Mouse (Mus musculus) adrenal gland (tissue): ENCODE data around the gene Rab11b.
"Not testable (repeated sequence)": the region's sequence is repeated elsewhere in the genome, so short reads cannot be mapped to it uniquely, and the experiment has no call there.

ENCODE experiments used
- intact Hi-C: fragments of 180-260 bp; cut with DNase I; formaldehyde crosslinking; loops from one replicate; pipeline ENCODE4 v1.15.1; 2025

Rab11b gene

DNA sequence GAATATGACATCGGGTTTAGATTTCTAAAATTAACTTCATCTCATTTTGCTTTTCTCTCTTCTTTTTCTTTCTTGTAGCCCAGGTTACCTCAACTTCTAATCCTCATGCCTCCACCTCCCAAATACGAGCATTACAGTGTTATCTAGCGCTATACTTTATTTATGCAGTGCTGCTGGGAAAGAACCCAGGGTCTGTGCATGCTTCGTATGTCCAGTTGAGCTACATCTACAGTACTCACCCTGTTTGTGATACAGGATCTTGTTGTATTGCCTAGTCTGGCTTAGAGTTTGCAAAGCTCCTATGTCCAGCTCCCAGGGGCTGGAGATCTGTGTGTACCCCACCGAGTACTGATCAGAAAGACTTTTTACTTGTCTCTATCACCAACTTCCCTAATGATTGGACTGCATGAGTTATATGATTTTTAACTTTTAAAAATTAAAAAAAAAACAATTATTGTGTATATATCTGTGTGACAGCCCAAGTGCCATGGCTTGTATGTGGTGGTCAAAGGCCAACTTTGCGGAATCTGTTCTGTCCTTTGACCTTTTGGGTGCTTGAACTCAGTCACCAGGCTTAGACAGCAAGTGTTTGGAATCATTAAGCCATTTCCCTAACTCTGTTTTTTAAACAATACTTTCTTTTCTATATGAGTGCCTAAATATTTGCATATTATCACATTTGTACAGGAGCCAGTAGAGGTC is 13.7 kb upstream of the Rab11b start:
- intact Hi-C loops: no loop called here

DNA sequence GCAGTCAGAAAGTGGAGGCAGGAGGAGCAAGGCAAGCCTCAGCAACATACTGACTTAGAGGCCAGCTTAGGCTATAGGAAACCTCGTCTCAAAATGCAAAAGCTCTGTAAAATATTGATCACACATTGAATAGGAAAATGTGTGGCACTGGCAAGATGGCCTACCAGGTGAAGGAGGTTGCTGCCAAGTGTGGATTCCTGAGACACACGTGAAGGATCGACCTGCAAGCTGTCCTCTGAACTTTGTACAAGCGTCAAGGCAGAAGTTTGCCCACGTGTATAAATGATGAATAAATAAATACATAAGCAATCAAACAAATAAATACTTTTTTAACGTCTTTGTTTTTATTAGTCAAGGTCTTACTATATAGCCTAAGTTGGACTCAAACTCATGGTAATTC is 13.1 kb upstream of the Rab11b start:
- intact Hi-C loops: no loop called here

DNA sequence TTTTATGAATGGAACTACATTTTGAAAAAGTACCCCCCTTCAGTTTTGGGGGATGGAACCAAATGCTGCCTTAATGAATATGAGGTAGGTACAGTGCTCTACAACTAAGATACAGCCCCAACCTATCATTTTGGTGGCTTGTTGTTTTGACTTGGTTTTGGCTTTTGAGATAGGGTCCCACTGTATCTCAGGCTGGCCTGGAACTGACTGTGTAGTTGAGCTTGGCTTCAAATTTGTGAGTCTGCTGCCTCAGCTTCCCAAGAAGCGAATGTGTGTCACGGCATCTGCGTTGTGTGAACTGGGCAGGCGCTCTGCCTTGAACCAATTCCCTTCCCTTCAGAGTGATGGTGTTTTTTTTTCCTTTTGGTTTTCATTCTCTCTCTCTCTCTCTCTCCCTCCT is 11.3 kb upstream of the Rab11b start:
- intact Hi-C loops: no loop called here

DNA sequence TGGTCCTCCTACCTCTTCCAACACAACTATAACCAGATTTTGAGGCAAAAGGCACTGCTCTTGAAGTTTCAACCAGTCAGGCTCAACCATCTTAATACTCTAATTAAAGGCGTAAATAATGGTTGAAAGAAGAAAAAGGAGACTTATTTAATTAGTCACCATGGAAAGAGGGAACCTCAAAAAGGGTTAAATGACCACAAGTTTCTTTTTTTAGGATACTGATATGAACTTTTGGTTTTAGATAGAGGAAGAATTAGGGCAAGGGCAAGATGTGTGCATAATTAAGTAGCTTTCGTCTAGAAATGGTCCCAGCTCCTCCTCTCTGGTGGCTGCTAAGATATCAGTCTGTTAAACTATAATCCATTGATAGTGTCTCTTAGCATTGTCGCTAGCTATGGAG is 6.1 kb upstream of the Rab11b start:
- intact Hi-C loops: no loop called here

DNA sequence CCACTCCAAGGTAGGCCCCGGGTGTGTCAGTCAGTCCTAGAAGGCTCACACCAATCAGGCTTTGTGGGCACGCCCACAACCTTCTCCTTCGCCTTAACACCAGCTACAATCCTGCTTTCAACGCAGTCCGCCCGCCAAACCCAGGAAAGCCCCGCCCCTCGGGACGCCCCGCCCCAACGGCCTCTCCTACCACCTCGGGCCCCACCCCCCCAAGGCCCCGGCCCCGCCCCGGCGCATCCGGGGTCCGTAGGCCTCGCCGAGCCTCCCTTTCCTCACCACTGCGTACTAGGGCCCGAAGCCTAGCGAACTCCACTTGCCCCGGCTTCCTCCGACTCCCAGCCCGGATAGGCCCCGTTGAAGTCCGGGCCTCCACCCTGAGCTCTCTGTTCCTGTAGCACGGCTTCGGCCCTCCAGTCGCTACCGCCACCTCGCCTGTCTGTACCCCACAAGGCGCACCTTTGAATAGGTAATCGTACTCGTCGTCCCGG is 519 bp downstream of the Rab11b start:
- intact Hi-C loops: no loop called here

DNA sequence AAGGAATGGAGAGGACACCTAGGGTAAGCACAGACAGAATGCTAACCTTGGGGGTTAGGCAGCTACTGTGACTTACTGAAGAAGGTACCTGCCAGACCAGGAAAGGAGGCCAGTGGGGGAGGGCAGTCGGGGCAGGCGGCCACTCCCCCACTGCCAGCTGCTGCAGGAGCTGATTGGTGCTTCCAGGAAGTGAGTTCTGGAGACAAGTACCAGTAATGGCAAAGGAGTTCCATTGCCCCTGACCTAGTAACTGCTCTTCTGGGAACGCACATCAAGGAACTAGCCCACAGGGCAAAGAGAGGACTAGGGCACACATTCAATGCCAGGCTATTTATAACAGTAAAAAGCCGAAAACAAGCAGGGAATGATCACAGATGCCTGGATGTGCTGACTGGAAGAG is 3.1 kb downstream of the Rab11b start:
- intact Hi-C loops: no loop called here

DNA sequence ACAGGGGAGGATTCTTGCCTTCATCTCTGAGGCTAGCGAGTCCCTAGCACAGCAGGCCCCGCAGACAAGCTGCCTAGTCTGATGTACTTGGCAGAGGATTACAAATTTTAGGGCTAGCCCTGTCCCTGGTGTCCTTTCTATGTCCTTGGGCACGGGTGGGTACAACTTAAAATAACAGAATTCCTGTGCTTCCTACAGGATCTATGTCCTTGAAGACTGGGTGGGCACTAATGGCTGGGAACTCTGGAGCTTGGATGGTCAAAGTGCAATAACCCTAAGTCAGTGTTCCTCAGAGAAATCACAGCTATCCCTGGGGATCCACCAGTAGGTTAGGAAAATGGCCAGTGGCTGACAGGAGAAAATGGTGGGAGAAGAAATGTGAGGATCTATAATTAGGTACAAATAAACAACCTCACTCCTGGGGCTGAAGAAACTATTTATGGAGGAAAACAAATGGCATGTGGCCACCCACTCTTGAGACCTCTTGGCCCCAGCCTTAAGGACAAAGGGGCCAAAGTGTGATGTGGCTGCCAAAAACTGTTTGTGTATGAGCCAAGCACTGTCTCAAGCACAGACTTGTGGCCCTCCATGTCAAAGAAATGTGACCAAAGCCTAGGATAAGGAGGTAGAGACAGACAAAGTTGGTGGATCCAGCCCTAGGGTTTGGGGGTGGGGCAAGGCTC is 4.1 kb downstream of the Rab11b start:
- intact Hi-C loops: no loop called here

DNA sequence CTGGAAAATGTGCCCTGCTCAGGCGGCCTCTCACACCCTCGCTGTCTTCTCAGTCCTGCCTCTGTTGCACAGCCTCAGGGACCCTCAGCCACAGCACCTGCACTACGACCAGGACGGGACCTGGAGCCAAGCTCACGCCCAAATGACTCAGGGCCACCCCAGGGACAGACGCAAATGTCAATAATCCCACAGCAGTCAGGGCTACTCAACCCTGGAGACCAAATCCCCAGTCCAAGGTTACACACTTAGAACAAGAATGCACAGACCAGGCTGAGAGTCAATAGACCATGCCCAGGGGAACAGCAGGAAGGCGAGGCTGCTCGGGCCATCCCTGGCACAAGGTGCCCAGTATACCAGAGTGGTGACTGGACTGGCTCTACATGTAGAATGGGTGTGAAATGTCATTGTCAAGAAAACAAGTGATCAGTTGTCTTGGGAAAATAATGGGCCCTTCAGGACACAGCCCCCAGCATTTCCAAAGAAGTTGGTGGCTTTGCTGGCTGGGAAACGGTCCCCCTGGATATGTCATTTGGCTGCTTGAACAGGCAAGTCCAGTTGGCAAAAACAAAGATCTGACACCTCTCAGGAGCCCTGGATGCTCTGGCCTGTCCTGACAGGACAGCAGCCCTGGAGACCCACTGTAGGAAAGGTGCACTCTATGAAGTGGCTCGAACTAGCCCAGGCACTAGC is 4.8 kb downstream of the Rab11b start:
- intact Hi-C loops: no loop called here

DNA sequence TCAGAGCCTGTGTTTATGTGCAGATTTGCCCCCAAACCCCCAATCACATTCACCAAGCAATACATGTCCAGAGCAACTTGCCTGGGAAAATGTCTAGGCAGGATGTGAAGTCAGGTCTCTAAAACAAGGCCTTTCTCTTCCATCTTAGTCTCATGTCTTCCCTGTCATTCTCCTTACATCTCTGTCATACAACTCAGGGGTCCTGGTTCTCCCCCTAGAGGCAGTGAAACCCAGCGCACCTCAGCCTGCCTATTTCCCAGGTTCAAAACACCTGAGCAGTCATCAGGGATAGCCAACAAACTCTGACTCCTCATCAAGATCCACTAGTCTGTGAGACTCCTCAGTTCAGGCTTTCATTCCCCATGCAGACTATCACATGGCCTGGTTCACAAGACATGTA is 5.7 kb downstream of the Rab11b start:
- intact Hi-C loops: no loop called here

DNA sequence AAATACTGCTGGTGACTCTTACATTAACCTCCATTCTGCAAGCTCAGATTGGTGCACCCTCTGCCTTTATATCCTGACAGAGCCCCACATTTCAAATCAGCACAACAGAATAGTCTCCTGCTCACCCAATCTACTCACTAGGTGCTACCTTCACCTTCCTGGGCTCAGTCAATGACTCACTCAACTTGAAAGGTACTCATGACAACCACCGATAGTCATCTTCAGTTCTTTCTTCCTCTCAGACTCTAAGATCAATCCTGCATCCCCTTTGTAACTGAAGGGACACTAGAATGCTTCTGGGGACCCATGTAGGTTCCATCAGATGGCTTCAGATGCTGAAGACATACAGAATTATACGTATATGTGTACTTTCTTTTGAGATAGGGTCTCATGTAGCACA is 8.0 kb downstream of the Rab11b start:
- intact Hi-C loops: no loop called here

DNA sequence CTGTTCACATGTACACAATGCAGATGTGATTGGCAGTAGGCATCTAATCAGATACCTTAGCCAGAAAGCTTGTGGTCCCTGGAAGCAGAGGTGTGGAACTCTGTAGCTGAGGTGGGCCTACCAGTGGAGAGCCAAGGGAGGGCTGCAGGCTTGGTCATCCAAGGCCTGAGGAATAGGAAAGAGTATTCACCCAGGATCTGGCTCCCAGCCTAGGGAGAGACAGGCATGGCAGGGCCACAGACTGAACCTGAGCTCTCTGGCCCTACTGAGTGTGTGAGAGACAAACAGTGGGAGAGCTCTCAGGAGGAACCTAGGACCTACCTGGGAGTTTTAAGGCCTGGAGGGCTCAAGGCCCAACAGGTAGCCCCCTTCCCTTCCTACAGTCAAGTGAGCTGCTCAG is 9.1 kb downstream of the Rab11b start:
- intact Hi-C loops: no loop called here

DNA sequence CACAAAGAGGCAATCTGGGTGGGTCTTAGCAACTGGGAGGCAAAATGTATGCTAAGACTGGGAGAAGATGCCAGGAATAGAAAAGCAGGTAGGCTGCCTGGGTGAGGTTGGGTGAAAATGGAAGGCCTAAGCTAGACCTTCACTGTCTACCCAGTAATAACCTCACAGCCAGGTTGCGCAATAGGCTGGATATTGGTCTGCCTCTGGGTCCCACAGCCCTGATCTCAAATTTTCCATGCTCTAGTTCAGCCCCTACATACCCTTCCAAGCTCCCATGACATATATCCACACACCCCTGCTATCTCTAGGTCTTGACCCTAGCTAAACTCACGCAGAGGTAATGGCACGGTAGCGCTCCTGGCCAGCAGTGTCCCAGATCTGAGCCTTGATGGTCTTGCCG is 10.9 kb downstream of the Rab11b start:
- intact Hi-C loops: loop anchor here (5.0 kb wide), 1 partner anchor 48 kb away; no protein-coding TSS in a partner anchor

DNA sequence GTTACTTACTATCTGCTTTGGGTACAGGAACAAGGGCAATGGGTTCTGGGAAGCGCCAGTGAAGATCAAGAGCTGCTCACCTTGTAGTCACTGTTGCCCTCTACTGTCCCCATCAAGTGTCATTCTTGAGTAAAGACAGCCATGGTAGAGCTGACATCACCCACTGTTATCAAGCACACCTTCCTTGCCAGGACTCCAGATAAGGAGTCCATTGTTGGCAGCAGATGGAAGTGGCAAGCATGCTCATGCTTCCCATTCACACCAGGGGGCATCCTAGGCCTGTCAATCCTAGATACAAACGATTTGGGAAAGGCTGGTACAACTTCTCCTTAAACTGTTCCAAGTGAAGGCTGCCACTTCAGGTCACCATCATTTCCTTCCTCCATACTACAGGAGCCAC is 14.3 kb downstream of the Rab11b start:
- intact Hi-C loops: loop anchor here (5.0 kb wide), 1 partner anchor 51 kb away; no protein-coding TSS in a partner anchor

DNA sequence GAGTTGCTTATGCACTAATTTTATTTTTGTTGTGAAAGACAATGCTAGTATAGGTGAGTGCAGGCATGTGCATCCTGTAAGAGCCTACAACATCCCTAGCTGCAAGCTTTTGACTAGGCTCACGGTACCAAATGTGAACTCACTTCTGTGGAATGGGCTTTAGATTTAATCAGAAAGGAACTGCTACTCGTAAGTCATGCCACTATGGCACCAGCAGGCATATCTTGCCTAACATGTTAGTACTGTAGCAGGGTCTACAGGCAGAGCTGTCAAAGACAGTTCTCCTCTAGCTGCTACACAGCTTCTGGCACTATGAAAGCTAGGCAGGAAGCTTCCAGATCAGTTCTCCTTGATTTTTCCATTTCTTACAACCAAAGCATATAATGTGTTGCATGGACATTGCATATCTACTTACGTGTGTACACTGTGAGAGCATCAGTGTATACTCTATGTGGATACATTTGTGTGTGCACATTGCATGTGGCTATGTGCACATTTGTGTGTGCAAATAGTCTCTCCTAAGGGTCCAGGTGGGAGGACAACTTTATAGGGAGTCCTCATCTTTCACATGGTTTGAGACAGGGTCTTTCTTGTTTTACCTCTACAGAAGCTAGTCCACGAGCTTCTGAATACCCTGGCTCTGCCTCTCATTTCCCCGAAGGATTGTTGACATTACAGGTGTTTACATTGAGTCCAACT is 15.5 kb downstream of the Rab11b start:
- intact Hi-C loops: loop anchor here (5.0 kb wide), 1 partner anchor 52 kb away; no protein-coding TSS in a partner anchor

DNA sequence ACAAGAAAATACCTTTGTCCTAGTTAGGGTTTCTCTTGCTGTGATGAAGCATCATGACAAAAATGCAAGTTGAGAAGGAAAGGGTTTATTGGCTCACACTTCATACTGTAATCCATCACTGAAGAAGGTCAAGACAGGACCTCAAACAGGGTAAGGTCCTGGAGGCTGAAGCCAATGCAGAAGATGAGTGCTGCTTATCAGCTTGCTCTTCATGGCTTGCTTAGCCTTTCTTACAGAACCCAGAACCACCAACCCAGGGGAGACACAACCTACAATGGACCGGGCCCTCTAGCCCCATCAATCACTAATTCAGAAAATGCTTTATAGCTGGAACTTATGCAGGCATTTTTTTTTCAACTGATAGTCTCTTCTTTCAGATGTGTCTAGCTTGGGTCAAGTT is 17.9 kb downstream of the Rab11b start:
- intact Hi-C loops: no loop called here

DNA sequence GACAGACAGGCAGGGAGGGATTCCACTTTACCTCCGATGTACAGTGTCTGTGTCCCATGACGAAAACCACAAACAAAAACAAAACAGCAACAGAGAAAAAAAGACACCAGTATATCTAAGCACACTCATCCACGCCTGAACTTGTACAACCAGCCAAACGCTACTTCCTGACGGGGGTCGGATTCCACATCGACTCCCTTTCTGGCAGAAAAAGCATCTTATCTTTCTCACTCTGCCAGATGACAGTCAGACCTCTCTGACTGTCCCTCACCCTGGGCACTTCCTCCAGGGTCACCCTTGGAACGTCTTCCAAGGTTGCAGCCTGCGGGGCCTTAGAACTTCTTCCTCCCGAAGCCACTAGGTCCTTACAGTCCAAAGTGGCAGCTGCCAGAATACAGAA is 26.8 kb downstream of the Rab11b start:
- intact Hi-C loops: not testable (repeated sequence)

DNA sequence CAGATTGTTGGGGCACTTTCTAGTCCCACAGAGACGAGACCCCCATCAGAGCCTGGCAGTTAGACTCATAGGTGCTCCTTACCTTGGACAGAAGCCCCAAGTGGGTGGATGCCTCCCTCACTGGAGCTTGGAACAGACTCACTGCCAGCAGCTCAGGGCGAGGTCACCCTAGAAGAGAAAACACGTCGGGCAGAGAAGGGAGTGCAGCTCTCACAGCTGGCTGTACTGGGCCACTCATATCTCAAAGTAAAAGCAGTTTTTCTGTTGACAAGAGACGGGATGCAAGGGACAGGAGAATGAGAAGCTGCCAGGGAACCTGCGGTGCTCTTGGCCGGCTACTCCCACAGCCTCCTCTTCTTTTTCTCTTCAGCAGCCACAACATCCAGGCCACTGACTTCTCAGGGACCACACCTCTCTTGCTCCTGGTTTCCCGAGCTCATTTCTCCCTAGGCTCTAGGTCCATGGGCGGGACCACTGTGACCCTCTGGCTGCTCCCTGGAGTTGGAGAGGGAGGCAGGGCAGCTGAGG is 27.7 kb downstream of the Rab11b start:
- intact Hi-C loops: not testable (repeated sequence)

DNA sequence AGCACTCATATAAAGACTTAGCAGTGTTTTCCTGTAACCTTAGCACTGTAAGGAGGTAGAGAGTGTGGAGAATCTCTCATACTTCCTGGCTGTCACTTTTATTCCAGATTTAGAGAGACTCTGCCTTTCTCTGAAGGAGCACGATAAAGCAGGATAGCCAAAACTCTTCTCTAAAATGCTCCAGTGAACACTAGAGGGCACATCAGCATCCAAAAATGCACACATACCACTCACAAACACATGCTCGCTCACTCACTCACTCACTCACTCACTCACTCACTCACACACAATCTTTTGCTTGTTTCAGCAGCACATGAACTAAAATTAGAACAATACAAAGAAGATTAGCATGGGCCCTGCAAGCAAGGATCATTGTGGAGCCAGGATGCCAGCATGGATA is 31.1 kb downstream of the Rab11b start:
- intact Hi-C loops: loop anchor here (5.0 kb wide), 1 partner anchor 73 kb away; no protein-coding TSS in a partner anchor

DNA sequence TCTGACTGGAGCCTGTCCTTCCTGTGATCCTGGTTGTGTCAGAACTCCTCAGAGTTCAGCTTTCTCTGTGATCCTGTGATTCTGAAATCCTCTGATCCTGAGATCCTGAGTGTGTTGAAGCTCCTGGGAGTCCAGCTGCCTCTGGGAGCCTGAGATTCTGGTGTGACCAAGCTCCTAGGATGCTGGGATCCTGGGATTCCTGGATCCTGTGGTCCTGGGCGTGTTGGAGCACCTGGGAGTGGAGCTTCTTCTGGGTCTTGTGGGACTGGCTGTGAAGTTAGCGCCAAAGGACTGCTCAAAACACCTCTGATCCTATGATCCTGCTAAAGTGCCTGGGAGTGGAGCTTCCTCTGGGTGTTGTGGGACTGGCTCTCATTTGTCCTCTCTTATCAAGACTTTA is 31.9 kb downstream of the Rab11b start:
- intact Hi-C loops: loop anchor here (5.0 kb wide), 1 partner anchor 74 kb away; no protein-coding TSS in a partner anchor

DNA sequence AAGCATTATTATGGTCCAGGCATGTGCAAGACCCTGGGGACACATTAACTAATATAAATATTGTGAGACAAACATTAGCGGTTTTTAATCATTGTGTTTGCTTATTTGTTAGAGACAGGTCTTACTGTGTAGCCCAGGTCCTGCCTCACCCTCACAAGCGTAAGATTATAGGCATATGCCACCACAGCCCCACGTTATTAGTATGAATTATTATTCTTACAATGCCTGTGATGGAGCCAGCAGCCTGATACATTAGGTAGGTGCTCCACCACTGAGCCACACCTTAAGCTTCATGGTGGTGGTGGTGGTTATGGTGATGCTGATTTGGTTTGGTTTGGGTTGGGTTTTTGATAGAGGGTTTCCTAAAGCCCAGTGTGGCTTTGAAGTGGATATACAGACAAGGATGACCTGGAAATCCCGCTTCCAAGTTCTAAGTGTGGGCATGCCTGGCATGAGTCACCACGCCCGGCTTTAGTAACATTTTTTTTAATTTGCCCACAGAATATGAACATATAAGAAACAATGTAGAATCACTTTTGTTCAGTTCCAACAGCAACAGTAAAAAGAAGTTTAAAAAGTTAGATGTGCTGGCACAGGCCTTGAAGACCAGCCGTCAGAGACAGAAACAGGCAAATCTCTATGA is 40.5 kb downstream of the Rab11b start:
- intact Hi-C loops: no loop called here
